Mouse (Mus musculus) limb, embryonic 12.5 days (tissue): ENCODE measurements at regions not wholly inside any gene's neighbourhood (a gene's known extent, or its start where the extent isn't known, plus 50 kb on each side); places are given as distances from the start of the nearest gene placed in this dataset.
A peak's percentile ranks its signal among the peaks of the same experiment; 100 is the strongest.

Experiments
- ATAC-seq: fragments of 200-750 bp; cut with Nextera tagmentation; 2 replicates; pipeline ENCODE4 v1.8.0; 2017; ENCODE audit warnings: low read depth, moderate TSS enrichment; ENCODE audit not compliant: insufficient number of reproducible peaks, insufficient read depth, low FRiP score, low TSS enrichment
- H3K27ac ChIP-seq: fragments of 300-500 bp; sonication (generic); 2 replicates; pipeline ENCODE4 v1.5.1; 2016; ENCODE audit warnings: mild to moderate bottlenecking, moderate library complexity
- H3K27me3 ChIP-seq: fragments of 300-500 bp; sonication (generic); 2 replicates; pipeline ENCODE4 v1.6.1; 2016; ENCODE audit warnings: mild to moderate bottlenecking, moderate library complexity
- H3K36me3 ChIP-seq: fragments of 300-500 bp; sonication (generic); 2 replicates; pipeline ENCODE4 v1.6.1; 2016; ENCODE audit warnings: mild to moderate bottlenecking, moderate library complexity
- H3K4me1 ChIP-seq: fragments of 300-500 bp; sonication (generic); replicated peaks from 2 replicates; pipeline ENCODE4 v1.6.1; 2016
- H3K4me2 ChIP-seq: fragments of 300-500 bp; sonication (generic); 2 replicates; pipeline ENCODE4 v1.6.1; 2016; ENCODE audit warnings: mild to moderate bottlenecking, moderate library complexity
- H3K4me3 ChIP-seq: fragments of 300-500 bp; sonication (generic); replicated peaks from 2 replicates; pipeline ENCODE4 v1.5.1; 2016; ENCODE audit warnings: mild to moderate bottlenecking
- H3K9ac ChIP-seq: fragments of 300-500 bp; sonication (generic); replicated peaks from 2 replicates; pipeline ENCODE4 v1.6.1; 2016; ENCODE audit warnings: mild to moderate bottlenecking, moderate library complexity
- H3K9me3 ChIP-seq: fragments of 300-500 bp; sonication (generic); 2 replicates; pipeline ENCODE4 v1.6.1; 2016; ENCODE audit warnings: mild to moderate bottlenecking, moderate library complexity
- WGBS: fragments of 180-500 bp; shearing (Covaris S2); methylation state at CpG from one replicate; pipeline ENCODE4 v1.1.7; 2016; 5-methylcytosine and 5-hydroxymethylcytosine counted together

DNA sequence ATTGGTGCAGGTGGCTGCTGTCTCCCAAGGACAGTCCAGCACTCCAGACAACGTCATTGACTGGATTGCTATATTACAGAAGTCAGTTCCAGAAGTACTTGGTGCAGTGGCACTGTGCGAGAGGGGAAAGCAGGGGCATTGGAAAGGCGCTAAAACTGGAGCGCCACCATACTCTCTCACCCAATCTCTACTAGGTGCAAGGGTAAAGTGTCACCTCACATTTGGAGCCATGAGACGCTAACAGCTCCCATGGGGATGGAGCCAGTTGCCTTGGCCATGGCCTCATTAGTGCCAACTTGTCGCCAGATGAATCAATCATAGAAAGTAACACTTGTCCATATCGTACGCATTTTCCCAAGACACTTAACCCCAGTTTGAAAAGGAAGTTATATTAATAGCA is 1617.2 kb upstream of the Gulo start:
- H3K27me3 ChIP-seq = peaks cover 7% of the 10 kb centered on the region
- H3K36me3 ChIP-seq = no peaks in the 10 kb centered on the region
- H3K4me2 ChIP-seq = no peak overlapping the region
- no peak for ATAC-seq
- no peaks in the 10 kb centered on the region for H3K9me3 ChIP-seq
- no peak overlapping the region for H3K4me3 ChIP-seq
- H3K27ac ChIP-seq = no peak overlapping the region
- 85% methylated on average over 8 of the region's 8 CpGs for WGBS
- no peaks in the 10 kb centered on the region; the same call in 1 of the 2 replicates for H3K4me1 ChIP-seq
- no peak overlapping the region for H3K9ac ChIP-seq

DNA sequence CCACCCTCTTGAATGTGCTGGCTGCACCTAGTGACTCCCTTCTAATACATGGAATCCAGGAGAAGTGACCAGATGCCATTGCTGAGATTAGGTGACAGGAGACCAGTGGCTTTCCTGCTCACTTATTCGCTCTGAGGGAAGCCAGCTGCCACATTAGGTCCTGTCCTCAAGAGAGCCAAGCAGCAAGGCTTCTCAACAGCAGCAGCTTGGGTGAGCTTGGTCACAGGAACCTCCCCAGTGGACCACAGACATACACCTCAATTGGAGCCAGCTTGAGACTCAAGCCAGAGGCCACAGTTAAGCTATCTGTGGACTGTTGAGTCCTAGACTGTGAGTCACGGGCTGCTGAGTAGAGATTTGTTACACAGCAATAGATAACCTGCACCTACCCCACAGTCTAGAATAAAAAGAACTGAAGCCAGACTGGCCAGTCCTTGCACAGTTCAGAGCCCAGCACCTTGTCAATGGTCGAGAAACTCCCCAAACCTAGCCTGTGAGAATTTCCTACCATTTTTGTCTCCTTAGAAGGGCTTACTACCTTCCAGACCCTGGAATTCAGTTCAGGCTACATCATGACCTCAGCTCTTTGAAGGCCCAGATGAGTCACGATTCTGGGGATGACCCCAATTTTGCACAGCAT is 1615.0 kb upstream of the Gulo start:
- Histone ChIP-seq H3K36me3 (no peaks in the 10 kb centered on the region), H3K27ac (no peak overlapping the region), H3K27me3 (peaks cover 15% of the 10 kb centered on the region), H3K4me2 (no peak overlapping the region), H3K9ac (no peak overlapping the region), H3K4me3 (no peak overlapping the region), H3K9me3 (no peaks in the 10 kb centered on the region), H3K4me1 (no peaks in the 10 kb centered on the region; the same call in 1 of the 2 replicates)
- WGBS = 74% methylated on average over 4 of the region's 4 CpGs
- ATAC-seq = no peak

DNA sequence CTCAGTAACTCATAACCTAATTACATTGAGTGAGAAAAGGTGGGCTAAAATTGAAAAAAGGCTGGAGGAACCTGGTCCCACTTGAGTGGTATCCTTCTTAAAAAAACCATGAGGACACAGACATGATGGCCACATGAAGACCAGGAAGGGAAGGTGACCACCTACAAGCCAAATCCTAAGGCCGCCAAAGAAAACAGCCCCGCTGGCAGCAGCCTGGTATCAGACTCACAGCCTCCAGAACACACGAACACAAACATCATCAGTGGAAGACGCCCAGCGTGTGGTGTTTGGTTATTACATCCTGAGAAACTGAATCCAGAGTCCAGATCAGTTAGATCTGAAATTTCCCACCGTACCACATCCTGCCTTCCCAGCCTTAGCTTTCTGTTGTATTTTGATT is 1613.9 kb upstream of the Gulo start:
- no peak overlapping the region for H3K4me3 ChIP-seq
- H3K36me3 ChIP-seq = no peaks in the 10 kb centered on the region
- 82% methylated on average over 6 of the region's 6 CpGs for WGBS
- no peaks in the 10 kb centered on the region; the same call in 1 of the 2 replicates for H3K4me1 ChIP-seq
- H3K4me2 ChIP-seq = no peak overlapping the region
- no peak for ATAC-seq
- H3K27ac ChIP-seq = no peak overlapping the region
- H3K27me3 ChIP-seq = peaks cover 15% of the 10 kb centered on the region
- no peak overlapping the region for H3K9ac ChIP-seq
- no peaks in the 10 kb centered on the region for H3K9me3 ChIP-seq

DNA sequence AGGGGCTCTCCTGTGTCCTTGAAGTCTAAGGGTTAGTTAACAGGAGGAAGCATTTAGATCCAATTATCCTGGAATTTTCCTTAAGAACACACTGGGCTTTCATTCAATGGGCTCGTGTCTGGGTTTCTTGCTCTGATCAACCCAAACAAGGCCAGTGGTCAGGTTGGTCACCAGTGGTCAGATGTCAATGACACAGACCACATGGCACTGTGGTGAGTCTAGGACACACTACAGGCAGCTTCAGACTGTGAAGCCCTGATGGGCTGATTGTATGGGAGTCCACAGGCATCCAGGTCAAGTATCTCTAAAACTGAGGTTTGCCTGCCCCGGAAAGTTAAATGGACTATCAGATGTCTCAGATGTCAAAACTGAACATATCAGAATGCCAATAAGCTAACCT is 1612.5 kb upstream of the Gulo start:
- peaks cover 9% of the 10 kb centered on the region for H3K4me1 ChIP-seq
- 56% methylated on average over 2 of the region's 2 CpGs for WGBS

DNA sequence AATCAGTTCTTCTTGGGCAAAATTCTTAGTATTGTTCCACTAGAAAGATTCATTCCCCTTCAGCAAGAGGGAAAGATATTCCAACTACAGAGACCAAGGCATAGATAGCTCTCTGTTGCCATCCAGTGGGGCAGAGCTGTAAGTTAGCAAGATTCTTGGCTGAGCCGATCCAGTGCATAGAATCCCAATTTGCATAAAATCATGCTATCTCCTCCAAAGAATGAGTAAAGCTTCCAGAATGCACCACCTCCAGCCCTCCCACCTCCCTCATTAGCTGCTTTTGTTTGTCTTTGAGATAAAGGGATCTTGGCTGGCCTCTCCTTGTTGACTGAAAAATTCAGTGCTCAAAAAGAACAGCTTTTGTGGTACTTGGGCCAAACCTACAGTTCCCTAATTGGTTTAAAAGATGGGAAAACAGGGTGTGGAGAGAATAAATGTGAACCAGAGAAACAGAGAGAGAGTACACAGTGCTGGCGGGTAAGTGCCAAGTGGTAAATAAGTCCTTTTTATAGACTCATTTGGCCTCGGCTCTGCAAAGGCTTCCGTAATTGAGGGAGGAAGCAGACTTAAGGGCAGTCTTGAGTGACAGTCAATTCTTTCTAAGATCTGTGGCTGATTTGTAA is 1612.0 kb upstream of the Gulo start:
- no peak for ATAC-seq
- peaks cover 19% of the 10 kb centered on the region for H3K27me3 ChIP-seq
- no peaks in the 10 kb centered on the region for H3K9me3 ChIP-seq
- no peak overlapping the region for H3K9ac ChIP-seq
- 17% methylated on average over 4 of the region's 4 CpGs for WGBS
- H3K4me1 ChIP-seq = peaks cover 13% of the 10 kb centered on the region
- no peak overlapping the region for H3K27ac ChIP-seq
- H3K4me2 ChIP-seq = no peak overlapping the region
- H3K36me3 ChIP-seq = no peaks in the 10 kb centered on the region
- no peak overlapping the region for H3K4me3 ChIP-seq

More for the DNA sequence above, 1612.5 kb upstream of the Gulo start:
- Histone ChIP-seq H3K27me3 (peaks cover 15% of the 10 kb centered on the region), H3K36me3 (no peaks in the 10 kb centered on the region), H3K9ac (no peak overlapping the region), H3K4me3 (no peak overlapping the region), H3K27ac (no peak overlapping the region), H3K4me2 (no peak overlapping the region), H3K9me3 (no peaks in the 10 kb centered on the region)
- no peak for ATAC-seq

DNA sequence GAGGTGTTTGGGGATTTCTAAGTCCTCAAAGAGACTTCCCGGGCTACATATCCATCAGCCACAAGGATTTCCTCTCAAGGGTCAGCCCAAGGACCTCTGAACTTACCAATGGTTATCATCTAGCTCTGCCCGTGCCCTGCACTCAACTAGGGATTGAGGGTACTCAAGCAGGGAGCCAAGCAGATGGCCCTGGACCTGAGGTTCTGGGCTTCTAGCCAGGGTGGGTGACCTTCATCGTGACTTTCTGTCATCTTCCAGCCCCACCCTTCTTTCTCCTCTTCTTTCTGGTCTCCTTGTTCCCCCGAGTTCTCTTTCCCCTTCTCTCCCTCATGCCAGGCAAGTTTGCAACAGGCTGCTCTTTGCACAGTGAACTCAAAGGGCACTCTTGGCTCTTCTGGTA is 1610.6 kb upstream of the Gulo start:
- 85% methylated on average over 4 of the region's 4 CpGs for WGBS
- no peak overlapping the region for H3K4me3 ChIP-seq
- H3K9ac ChIP-seq = no peak overlapping the region
- ATAC-seq = no peak
- no peaks in the 10 kb centered on the region for H3K9me3 ChIP-seq
- no peaks in the 10 kb centered on the region for H3K36me3 ChIP-seq
- H3K27ac ChIP-seq = no peak overlapping the region
- H3K27me3 ChIP-seq = peaks cover 22% of the 10 kb centered on the region
- no peak overlapping the region for H3K4me2 ChIP-seq
- H3K4me1 ChIP-seq = peaks cover 24% of the 10 kb centered on the region

DNA sequence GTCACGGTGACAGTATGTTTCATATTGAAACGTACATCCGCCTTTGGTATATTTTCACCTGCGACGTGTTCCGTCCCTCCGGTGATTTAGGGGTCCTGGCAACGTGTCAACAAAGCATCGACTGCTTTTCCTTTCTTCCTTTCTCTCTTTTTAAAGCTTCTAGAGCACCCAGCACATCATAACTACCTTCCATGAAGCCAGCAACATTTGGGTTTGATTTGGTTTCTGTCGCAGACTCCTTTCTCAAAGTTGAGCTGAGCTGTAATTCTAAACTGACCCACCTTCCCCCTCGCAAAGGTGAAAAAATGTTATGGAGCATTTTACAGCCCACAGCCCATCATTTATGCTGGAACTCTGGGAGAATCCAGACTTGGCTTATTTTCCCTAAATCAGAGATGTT is 1605.4 kb upstream of the Gulo start:
- Histone ChIP-seq H3K9ac (no peak overlapping the region), H3K27ac (peak overlapping the region; percentile 81), H3K27me3 (peaks cover 26% of the 10 kb centered on the region), H3K36me3 (no peaks in the 10 kb centered on the region), H3K4me2 (peak overlapping the region; percentile 54), H3K4me3 (no peak overlapping the region), H3K9me3 (no peaks in the 10 kb centered on the region), H3K4me1 (peaks cover 56% of the 10 kb centered on the region)
- 28% methylated on average over 11 of the region's 11 CpGs for WGBS
- no peak; the same call in 1 of the 2 replicates for ATAC-seq

DNA sequence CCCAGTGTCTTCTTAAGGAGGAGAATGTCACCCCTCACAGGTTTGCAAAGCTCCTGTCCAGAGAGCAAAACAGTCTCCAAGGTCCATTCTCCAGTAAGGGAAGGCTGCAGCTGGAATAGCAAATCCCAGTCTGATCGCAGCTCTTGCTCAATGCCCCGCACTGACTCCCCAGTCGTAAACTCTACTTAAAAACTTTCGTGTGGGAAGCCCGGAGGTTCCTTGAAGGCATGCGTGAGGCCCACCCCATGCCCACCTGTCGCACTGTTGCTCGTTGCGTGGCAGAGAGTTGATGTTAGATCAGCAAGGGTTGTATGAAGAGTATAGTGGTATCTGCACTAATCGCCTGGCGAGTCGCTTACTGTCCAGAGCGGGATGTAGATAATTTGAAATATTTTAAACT is 1604.7 kb upstream of the Gulo start:
- H3K4me2 ChIP-seq = peak overlapping the region; percentile 54
- no peaks in the 10 kb centered on the region for H3K36me3 ChIP-seq
- H3K9me3 ChIP-seq = no peaks in the 10 kb centered on the region
- 36% methylated on average over 13 of the region's 13 CpGs for WGBS
- peak overlapping the region; percentile 25; the same call in 1 of the 2 replicates for H3K4me3 ChIP-seq
- H3K4me1 ChIP-seq = peaks cover 63% of the 10 kb centered on the region
- H3K9ac ChIP-seq = 0 out of 2 replicates have a peak overlapping the region, but pooled peaks have one; percentile 23
- H3K27me3 ChIP-seq = peaks cover 24% of the 10 kb centered on the region
- H3K27ac ChIP-seq = peak overlapping the region; percentile 81
- ATAC-seq = no peak

DNA sequence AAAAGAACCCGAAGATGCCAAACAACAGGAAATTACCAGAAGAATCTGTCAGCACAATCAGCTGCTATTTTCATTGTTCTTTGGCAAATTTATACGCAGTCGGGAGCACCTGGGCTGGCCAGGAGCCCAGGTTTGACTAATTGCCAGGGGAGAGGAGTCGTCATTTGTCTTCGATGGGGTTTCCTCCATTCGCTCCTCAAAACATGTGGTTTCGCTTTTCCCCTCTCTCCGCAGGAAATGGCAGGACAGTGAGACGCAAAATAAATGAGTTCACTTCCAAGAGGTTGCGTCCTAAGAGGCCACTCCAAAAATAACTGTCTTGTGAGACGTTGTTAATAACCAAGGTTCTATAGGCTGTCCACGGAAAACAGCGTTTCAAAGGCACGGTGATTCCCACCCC is 1604.2 kb upstream of the Gulo start:
- Histone ChIP-seq H3K4me1 (peaks cover 68% of the 10 kb centered on the region), H3K9me3 (no peaks in the 10 kb centered on the region), H3K27ac (peak overlapping the region; percentile 81), H3K36me3 (no peaks in the 10 kb centered on the region), H3K4me3 (peak overlapping the region; percentile 25), H3K27me3 (peaks cover 29% of the 10 kb centered on the region), H3K9ac (0 out of 2 replicates have a peak overlapping the region, but pooled peaks have one; percentile 23), H3K4me2 (peak overlapping the region; percentile 54)
- 8% methylated on average over 14 of the region's 14 CpGs for WGBS
- no peak for ATAC-seq

DNA sequence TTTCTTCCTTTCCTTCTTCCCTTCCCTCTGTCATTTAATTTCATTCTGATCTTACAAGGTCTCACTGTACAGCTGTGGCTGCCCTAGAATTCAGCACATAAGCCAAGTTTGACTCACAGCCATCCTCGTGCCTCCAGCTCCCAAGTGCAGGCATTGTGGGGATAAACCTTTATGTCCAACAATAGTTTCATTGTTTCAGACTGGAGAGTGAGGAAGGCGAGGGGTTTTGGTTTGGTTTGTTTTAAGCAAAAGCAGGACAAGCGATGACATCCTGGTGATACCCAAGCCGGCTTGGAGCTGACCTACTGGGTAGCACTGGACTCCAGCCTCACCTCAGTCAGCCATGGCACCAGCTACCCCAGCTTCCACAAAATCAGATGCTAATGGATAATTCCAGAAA is 1603.5 kb upstream of the Gulo start:
- Histone ChIP-seq H3K27me3 (peaks cover 33% of the 10 kb centered on the region), H3K4me2 (no peak overlapping the region; the same call in 1 of the 2 replicates), H3K4me3 (no peak overlapping the region), H3K9me3 (no peaks in the 10 kb centered on the region), H3K9ac (no peak overlapping the region), H3K4me1 (peaks cover 71% of the 10 kb centered on the region), H3K27ac (peak overlapping the region; percentile 78), H3K36me3 (no peaks in the 10 kb centered on the region)
- no peak for ATAC-seq
- WGBS = 52% methylated on average over 4 of the region's 4 CpGs

DNA sequence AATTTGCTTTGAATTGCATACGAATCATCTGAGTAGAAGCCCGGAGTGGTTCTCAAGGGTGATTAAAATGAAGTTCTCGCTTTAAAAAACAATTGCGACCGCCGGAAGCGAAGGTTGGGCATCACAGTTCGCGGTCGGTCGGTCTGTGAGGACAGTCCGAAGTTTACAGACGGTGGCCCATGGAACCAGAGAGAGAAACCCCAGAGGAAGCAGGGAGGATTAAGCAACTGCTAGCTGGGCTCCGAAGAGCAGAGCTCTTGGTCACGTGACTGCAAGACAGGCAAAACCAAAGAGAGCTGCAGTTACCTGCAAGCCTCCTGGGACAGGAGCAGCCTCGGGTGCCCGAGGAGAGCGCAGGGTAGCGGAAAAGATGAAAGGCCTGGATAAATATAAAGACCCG is 1599.3 kb upstream of the Gulo start:
- H3K36me3 ChIP-seq = no peaks in the 10 kb centered on the region
- H3K4me1 ChIP-seq = peaks cover 34% of the 10 kb centered on the region
- no peaks in the 10 kb centered on the region for H3K9me3 ChIP-seq
- H3K27ac ChIP-seq = no peak overlapping the region
- ATAC-seq = no peak
- H3K4me3 ChIP-seq = peak overlapping the region; percentile 19; the same call in 1 of the 2 replicates
- no peak overlapping the region; the same call in 1 of the 2 replicates for H3K9ac ChIP-seq
- WGBS = 22% methylated on average over 20 of the region's 20 CpGs
- peak overlapping the region; percentile 49 for H3K4me2 ChIP-seq
- H3K27me3 ChIP-seq = peaks cover 36% of the 10 kb centered on the region
